Mouse (Mus musculus) stomach, embryonic 14.5 days (tissue): ENCODE measurements at regions not wholly inside any gene's neighbourhood (a gene's known extent, or its start where the extent isn't known, plus 50 kb on each side); places are given as distances from the start of the nearest gene placed in this dataset.

Source experiments
- ATAC-seq: fragments of 200-750 bp; cut with Nextera tagmentation; 2 replicates; pipeline ENCODE4 v1.8.0; 2017; ENCODE audit warnings: low read depth, moderate TSS enrichment; ENCODE audit not compliant: insufficient number of reproducible peaks, insufficient read depth, low FRiP score
- H3K27ac ChIP-seq: fragments of 300-500 bp; sonication (generic); 2 replicates; pipeline ENCODE4 v1.5.1; 2014; ENCODE audit warnings: mild to moderate bottlenecking, low read length, moderate library complexity, mixed read lengths
- H3K27me3 ChIP-seq: fragments of 300-500 bp; sonication (generic); 2 replicates; pipeline ENCODE4 v1.6.1; 2014; ENCODE audit warnings: low read length, control low read depth, mixed read lengths; ENCODE audit not compliant: control insufficient read depth, insufficient read depth
- H3K36me3 ChIP-seq: fragments of 300-500 bp; sonication (generic); 2 replicates; pipeline ENCODE4 v1.6.1; 2014; ENCODE audit warnings: mild to moderate bottlenecking, control low read depth, low read length, moderate library complexity, mixed read lengths; ENCODE audit not compliant: control insufficient read depth, insufficient read depth
- H3K4me1 ChIP-seq: fragments of 300-500 bp; sonication (generic); 2 replicates; pipeline ENCODE4 v1.6.1; 2014; ENCODE audit warnings: low read length, control low read depth, mixed read lengths; ENCODE audit not compliant: control insufficient read depth, insufficient read depth
- H3K4me2 ChIP-seq: fragments of 300-500 bp; sonication (generic); replicated peaks from 2 replicates; pipeline ENCODE4 v1.6.1; 2014; ENCODE audit warnings: low read depth, low read length, control low read depth
- H3K4me3 ChIP-seq: fragments of 300-500 bp; sonication (generic); 2 replicates; pipeline ENCODE4 v1.5.1; 2014; ENCODE audit warnings: low read depth, low read length, control low read depth
- H3K9ac ChIP-seq: fragments of 300-500 bp; sonication (generic); replicated peaks from 2 replicates; pipeline ENCODE4 v1.6.1; 2014; ENCODE audit warnings: low read depth, mild to moderate bottlenecking, control low read depth, low read length, moderate library complexity, mixed read lengths
- H3K9me3 ChIP-seq: fragments of 300-500 bp; sonication (generic); 2 replicates; pipeline ENCODE4 v1.6.1; 2016; ENCODE audit warnings: low read depth, low read length, control low read depth; ENCODE audit not compliant: control insufficient read depth
- WGBS: fragments of 180-500 bp; shearing (Covaris S2); extraction: QIAGEN DNeasy Blood & Tissue Kit; methylation state at CpG from one replicate; pipeline ENCODE4 v1.1.7; 2014; 5-methylcytosine and 5-hydroxymethylcytosine counted together

DNA sequence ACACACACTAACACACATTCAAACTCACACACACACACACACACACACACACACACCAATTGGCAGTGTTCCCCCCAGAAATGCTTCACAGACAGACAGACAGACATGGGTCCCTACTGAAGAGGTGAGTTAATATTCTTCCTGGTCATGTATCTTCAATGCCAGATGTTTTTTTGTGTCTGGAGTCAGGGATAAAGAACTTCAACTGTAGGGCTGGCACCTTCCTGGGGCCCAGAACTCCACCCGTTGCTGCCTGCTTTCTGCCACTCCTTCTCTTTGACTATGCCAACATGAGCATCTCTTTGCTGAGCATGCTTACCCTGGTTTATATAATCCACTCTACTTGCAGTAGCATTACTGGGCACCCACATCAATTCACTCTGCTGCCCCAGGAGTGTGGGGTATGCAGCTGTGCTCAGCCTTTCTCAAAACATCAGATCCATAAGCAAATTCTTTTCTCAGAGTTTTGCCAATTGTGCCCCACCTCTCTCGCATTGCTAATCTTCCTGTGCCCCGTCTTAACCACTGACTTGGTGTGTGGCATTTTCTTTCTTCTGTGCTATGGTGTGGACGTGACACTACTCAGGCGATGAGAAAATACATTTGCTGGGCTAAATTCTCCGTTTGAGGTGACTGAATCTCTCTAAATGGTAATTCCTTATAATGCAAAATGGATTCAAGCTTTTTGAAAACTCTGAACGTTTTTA lies 60.5 kb upstream of the Bach2 start:
- Histone ChIP-seq H3K9ac (no peak overlapping the region), H3K9me3 (no peaks in the 10 kb centered on the region), H3K4me3 (no peak overlapping the region), H3K27me3 (no peaks in the 10 kb centered on the region), H3K4me2 (no peak overlapping the region), H3K4me1 (peaks cover 7% of the 10 kb centered on the region; the same call in 1 of the 2 replicates), H3K36me3 (no peaks in the 10 kb centered on the region), H3K27ac (no peak overlapping the region)
- ATAC-seq, result no peak
- 70% methylated on average over 7 of the region's 7 CpGs for WGBS

DNA sequence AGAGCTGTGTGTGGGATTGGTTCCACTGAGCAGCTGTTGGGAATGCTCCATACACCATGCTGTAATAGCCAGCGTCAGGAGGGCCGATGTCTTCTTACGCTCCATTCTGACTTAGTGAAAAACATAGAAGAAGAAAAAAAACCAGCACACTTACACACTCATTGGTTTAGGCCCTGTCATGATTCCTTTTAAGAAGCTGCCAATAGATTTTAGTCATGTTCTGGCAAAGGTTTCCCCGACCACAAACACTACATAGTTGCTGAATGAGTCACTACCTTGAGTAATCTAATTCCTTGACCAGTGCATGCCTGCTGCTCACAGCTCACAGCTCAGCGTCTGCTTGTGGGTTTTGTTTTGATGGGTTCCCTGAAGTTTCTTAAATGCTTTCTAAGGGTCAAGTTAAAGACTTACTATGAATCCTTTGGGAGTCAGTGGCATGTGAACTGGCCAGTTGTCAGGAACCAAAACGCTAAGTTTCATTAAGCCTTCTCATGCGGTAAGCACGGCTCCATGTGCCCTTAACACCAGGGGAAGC lies 58.8 kb upstream of the Bach2 start:
- Histone ChIP-seq H3K4me1 (peaks cover 7% of the 10 kb centered on the region; the same call in 1 of the 2 replicates), H3K9ac (no peak overlapping the region), H3K27me3 (no peaks in the 10 kb centered on the region), H3K4me2 (peak overlapping the region; percentile 33; the same call in 1 of the 2 replicates), H3K27ac (peak overlapping the region; percentile 66; the same call in 1 of the 2 replicates), H3K36me3 (no peaks in the 10 kb centered on the region), H3K9me3 (no peaks in the 10 kb centered on the region), H3K4me3 (no peak overlapping the region)
- 20% methylated on average over 8 of the region's 8 CpGs for WGBS
- peak; percentile 87; the same call in 1 of the 2 replicates for ATAC-seq

DNA sequence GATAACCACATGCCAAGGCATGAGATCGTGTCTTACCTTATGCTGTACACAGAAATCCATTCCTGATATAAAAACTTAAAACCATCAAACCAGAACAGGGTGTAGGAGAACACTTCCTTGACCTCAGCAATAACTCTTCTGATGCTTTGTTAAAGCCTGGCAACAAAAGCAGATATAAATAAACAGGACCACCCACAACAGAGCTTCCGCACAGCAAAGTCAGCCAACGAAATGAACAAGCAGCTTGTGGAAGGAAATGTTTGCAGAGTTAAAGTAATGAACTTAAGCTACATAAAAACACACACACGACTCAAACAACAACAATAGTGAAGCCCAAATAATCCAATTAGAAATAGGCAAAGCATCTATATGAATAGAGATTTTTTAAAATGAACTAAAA lies 54.8 kb upstream of the Bach2 start:
- 64% methylated on average over 4 of the region's 4 CpGs for WGBS
- Histone ChIP-seq H3K4me3 (no peak overlapping the region), H3K4me2 (no peak overlapping the region)

DNA sequence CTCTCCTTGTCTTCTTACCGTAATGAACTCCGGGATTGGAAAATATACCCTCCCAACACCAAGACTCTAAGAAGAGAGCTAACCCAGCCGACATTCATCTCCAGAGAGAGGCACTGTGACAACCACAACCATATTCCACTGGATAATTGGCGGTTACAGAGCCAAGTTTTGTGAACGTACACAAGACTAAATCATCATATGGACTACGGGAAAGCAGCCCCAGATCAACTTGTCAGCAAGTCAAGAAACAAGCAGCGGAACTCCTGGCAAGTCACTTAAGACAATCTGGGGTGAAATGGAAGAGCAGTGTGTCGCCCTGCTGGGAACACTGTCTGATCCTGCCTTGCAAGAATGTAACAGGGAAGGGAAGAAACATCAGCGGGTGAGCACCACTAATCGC lies 52.6 kb upstream of the Bach2 start:
- Histone ChIP-seq H3K27me3 (no peaks in the 10 kb centered on the region), H3K4me3 (no peak overlapping the region), H3K36me3 (no peaks in the 10 kb centered on the region), H3K4me1 (no peaks in the 10 kb centered on the region), H3K9me3 (no peaks in the 10 kb centered on the region), H3K4me2 (no peak overlapping the region), H3K9ac (no peak overlapping the region), H3K27ac (no peak overlapping the region)
- ATAC-seq, result no peak
- 80% methylated on average over 10 of the region's 10 CpGs for WGBS

More for the DNA sequence above, 54.8 kb upstream of the Bach2 start:
- H3K36me3 ChIP-seq, result no peaks in the 10 kb centered on the region
- H3K9me3 ChIP-seq, result no peaks in the 10 kb centered on the region
- ATAC-seq, result no peak
- H3K4me1 ChIP-seq, result peaks cover 7% of the 10 kb centered on the region; the same call in 1 of the 2 replicates
- H3K9ac ChIP-seq, result no peak overlapping the region
- H3K27ac ChIP-seq, result no peak overlapping the region
- H3K27me3 ChIP-seq, result no peaks in the 10 kb centered on the region

DNA sequence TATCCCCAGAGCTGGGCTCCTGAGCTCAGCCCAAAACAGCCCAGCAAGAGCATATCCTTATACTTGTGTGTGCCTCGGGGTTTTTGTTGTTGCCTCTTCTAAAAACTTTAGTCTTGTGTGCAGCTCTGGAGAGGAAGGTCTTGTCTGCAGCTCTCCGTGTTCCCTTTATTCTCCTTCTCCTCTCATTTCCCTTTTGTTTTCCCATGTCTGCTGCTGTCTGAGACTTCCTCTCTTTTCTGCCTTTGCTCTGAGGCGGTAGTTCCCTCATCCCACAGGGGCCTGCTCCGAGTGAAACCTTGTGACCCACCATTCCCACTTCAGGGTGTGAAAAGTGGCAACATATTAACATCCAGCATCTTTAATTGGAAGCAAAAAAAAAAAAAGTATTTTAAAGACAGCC lies 51.5 kb upstream of the Bach2 start:
- Histone ChIP-seq H3K9me3 (no peaks in the 10 kb centered on the region), H3K4me2 (no peak overlapping the region), H3K27me3 (no peaks in the 10 kb centered on the region), H3K27ac (no peak overlapping the region), H3K4me1 (no peaks in the 10 kb centered on the region), H3K9ac (no peak overlapping the region), H3K36me3 (no peaks in the 10 kb centered on the region), H3K4me3 (no peak overlapping the region)
- ATAC-seq, result no peak
- 64% methylated on average over 4 of the region's 4 CpGs for WGBS

DNA sequence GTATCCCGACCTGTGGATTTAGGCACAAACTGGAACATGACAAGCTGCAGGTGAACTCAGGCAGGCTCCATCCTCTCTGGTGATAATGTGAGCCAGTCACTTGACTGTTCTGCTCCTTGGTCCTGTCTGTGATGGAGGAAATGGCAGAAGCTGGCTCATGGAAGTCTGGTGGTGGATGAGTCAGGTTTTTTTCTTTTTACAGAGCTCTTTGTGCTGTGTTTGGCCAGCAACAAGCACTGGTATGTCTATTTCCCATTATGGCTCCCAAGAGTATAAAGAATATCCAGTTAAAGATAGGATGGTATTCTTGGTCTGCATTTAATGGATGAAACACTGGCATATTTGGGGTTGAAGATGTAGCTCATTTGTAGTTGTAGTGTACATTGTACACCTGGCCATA lies 50.5 kb upstream of the Bach2 start:
- Histone ChIP-seq H3K9me3 (no peaks in the 10 kb centered on the region), H3K4me3 (no peak overlapping the region), H3K27ac (no peak overlapping the region), H3K36me3 (no peaks in the 10 kb centered on the region), H3K4me1 (no peaks in the 10 kb centered on the region), H3K27me3 (no peaks in the 10 kb centered on the region), H3K9ac (no peak overlapping the region), H3K4me2 (no peak overlapping the region)
- 87% methylated on average over 1 of the region's 1 CpGs for WGBS
- ATAC-seq, result no peak

DNA sequence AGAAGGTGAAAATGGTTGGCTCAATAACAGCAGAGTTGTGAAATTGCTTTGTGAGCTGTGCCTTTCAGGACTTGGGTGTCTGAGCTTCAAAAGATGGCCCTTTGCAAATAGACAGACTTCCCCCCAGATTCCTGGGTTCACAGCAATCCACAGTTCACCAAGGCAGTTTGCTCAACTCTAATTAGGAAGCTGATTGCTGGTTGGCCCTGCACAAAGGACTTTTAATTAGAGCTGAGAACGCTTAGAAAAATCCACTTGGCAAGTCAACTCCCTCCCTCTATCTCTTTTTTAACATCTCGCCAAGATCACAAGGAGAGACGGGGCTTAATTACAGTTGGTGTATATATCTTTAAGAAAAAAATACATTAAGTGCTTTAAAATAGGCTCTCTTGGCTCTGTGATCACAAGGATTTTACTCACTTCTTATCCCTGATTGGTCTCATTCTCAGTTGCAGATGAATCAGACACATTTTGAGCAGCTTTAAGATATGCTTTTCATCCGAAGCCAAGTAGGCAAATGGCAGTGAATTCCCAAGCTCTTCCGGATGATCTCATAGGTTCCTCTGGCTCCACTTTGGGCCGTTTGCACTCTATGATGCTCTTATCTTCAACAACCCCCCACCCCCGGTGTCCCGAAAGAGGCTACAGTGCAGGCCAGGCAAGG lies 49.7 kb upstream of the Bach2 start:
- H3K27me3 ChIP-seq, result no peaks in the 10 kb centered on the region
- no peak for ATAC-seq
- no peaks in the 10 kb centered on the region for H3K36me3 ChIP-seq
- WGBS, result 65% methylated on average over 8 of the region's 8 CpGs
- H3K27ac ChIP-seq, result no peak overlapping the region
- no peaks in the 10 kb centered on the region for H3K9me3 ChIP-seq
- H3K4me1 ChIP-seq, result no peaks in the 10 kb centered on the region
- H3K4me3 ChIP-seq, result no peak overlapping the region
- H3K4me2 ChIP-seq, result no peak overlapping the region
- H3K9ac ChIP-seq, result no peak overlapping the region
